8 mouse cellular contexts compared by ENCODE assay signal in the genomic region with DNA sequence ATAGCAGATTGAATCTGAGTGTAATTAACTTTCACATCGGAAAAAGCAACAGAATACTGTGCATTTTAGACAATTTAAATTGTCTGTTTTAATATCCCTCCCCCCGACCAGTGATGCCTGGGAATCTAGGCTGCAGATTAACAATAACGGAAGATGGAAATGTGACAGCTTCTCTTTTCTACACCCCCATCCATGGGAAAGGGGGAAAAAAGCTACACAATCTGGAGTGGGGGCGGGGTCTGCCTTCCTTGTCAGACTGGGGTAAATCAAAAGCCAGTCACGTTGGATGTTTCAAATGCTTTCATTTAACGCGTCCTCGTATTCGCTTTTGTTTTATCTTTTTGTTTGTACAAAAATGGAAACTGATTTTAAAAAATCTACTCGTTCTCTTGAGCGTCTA. TPM values are rescaled to one million over a fixed set of nuclear protein-coding genes. Genes with fewer than 3 reads are reported as not detected.
DNase-seq lines count a peak whose midpoint lies in the region; ATAC-seq and TF ChIP-seq lines count a peak whose summit lies in the region.

No protein-coding gene starts in this region.

- H3K36me3 ChIP-seq in forebrain, embryonic 12.5 days (replicated peaks): no peaks in the 10 kb centered on the region
- H3K36me3 ChIP-seq in kidney, embryonic 16.5 days (ENCODE audit: insufficient read depth, low read length): no peaks in the 10 kb centered on the region
- H3K36me3 ChIP-seq in lung, embryonic 14.5 days (ENCODE audit: insufficient read depth): no peaks in the 10 kb centered on the region

- no peaks in the 10 kb centered on the region for H3K9me3 ChIP-seq in forebrain, embryonic 12.5 days
- no peaks in the 10 kb centered on the region for H3K9me3 ChIP-seq in kidney, embryonic 16.5 days (ENCODE audit: low read length)
- H3K9me3 ChIP-seq in lung, embryonic 14.5 days (ENCODE audit: low read depth, low read length): no peaks in the 10 kb centered on the region

- peaks cover 5% of the 10 kb centered on the region; the same call in 1 of the 2 replicates for H3K27me3 ChIP-seq in forebrain, embryonic 12.5 days
- peaks cover 4% of the 10 kb centered on the region; the same call in 1 of the 2 replicates for H3K27me3 ChIP-seq in kidney, embryonic 16.5 days (ENCODE audit: insufficient read depth, low read length)
- peaks cover 31% of the 10 kb centered on the region for H3K27me3 ChIP-seq in lung, embryonic 14.5 days (ENCODE audit: insufficient read depth, low read length)

- H3K4me3 ChIP-seq in forebrain, embryonic 12.5 days (replicated peaks): peak overlapping the region; percentile 70
- peak overlapping the region; percentile 84 for H3K4me3 ChIP-seq in kidney, embryonic 16.5 days (ENCODE audit: low read length)
- peak overlapping the region; percentile 76 for H3K4me3 ChIP-seq in lung, embryonic 14.5 days (ENCODE audit: low read depth, low read length)

- peaks cover 7% of the 10 kb centered on the region; the same call in 1 of the 2 replicates for H3K4me1 ChIP-seq in forebrain, embryonic 12.5 days
- peaks cover 6% of the 10 kb centered on the region; the same call in 1 of the 2 replicates for H3K4me1 ChIP-seq in kidney, embryonic 16.5 days (ENCODE audit: insufficient read depth, low read length)
- no peaks in the 10 kb centered on the region for H3K4me1 ChIP-seq in lung, embryonic 14.5 days (ENCODE audit: insufficient read depth)

- H3K9ac ChIP-seq in forebrain, embryonic 12.5 days: peak overlapping the region; percentile 85
- no peak overlapping the region for H3K9ac ChIP-seq in kidney, embryonic 16.5 days (replicated peaks; ENCODE audit: low read length)
- no peak overlapping the region for H3K9ac ChIP-seq in lung, embryonic 14.5 days

- no peak for TF ChIP-seq CTCF in lung, embryonic 14.5 days (IDR thresholded peaks at IDR 0.05; ENCODE audit: low read depth)

- H3K4me2 ChIP-seq in forebrain, embryonic 12.5 days: peak overlapping the region; percentile 71
- peak overlapping the region; percentile 90 for H3K4me2 ChIP-seq in kidney, embryonic 16.5 days (replicated peaks; ENCODE audit: low read depth, low read length)
- peak overlapping the region; percentile 97 for H3K4me2 ChIP-seq in lung, embryonic 14.5 days

- peak; percentile 12 to 23 for DNase-seq in frontal cortex, postnatal 36 days (ENCODE audit: low spot score in 2 of 2)
- DNase-seq in frontal cortex, postnatal 25 days (ENCODE audit: low spot score in 2 of 2): no peak
- peak; percentile 13 to 28 for DNase-seq in adrenal gland, postnatal 36 days
- peak; percentile 37 for DNase-seq in lung, embryonic 14.5 days
- DNase-seq in right cerebral cortex, postnatal 4 days: peak; percentile 65

- no peak for ATAC-seq in forebrain, embryonic 12.5 days (ENCODE audit: low FRiP score)
- no peak for ATAC-seq in kidney, embryonic 16.5 days (ENCODE audit: low FRiP score, low TSS enrichment)
- ATAC-seq in lung, embryonic 14.5 days (ENCODE audit: insufficient read depth): no peak
- no peak for ATAC-seq in monocyte, adult 5-6 weeks (replicated peaks; ENCODE audit: insufficient number of reproducible peaks, low FRiP score, low TSS enrichment, poor library complexity, severe bottlenecking)

- H3K27ac ChIP-seq in forebrain, embryonic 12.5 days: peak overlapping the region; percentile 99
- H3K27ac ChIP-seq in kidney, embryonic 16.5 days (ENCODE audit: low read length): no peak overlapping the region
- H3K27ac ChIP-seq in lung, embryonic 14.5 days (ENCODE audit: low read depth): no peak overlapping the region

- WGBS in forebrain, embryonic 12.5 days: 1% methylated on average over 11 of the region's 11 CpGs
- WGBS in kidney, embryonic 16.5 days: 7% methylated on average over 11 of the region's 11 CpGs
- WGBS in lung, embryonic 14.5 days: 4% methylated on average over 11 of the region's 11 CpGs

RNA-seq across cellular contexts. Expression of gene Zswim5, which starts 1.3 kb away (rescaled TPM):
- 1 to 10 TPM; 3.6 to 5.1 TPM for total RNA-seq in adrenal gland, postnatal 36 days (2021)
- polyA plus RNA-seq in forebrain, embryonic 12.5 days (2016; fragmentation: Nextera tagmentation; extraction: Ambion mirVana): 12.0 and 13.3 TPM in 2 replicates
- polyA plus RNA-seq in kidney, embryonic 16.5 days (2015; fragmentation: Nextera tagmentation; extraction: Ambion mirVana): 1.6 and 2.1 TPM in 2 replicates
- 0.47 and 0.79 TPM in 2 replicates for polyA plus RNA-seq in lung, embryonic 14.5 days (2014; fragmentation: Nextera tagmentation; extraction: Ambion mirVana)
- total RNA-seq in monocyte, adult 5-6 weeks (2017): 0.10 to 0.19 TPM in 2 of 3 replicates, not detected in the other

RNA-seq across cellular contexts. Expression of gene Hpdl, which starts 57.0 kb away (rescaled TPM):
- 1 to 10 TPM; 1.9 to 2.6 TPM for total RNA-seq in adrenal gland, postnatal 36 days (2021)
- polyA plus RNA-seq in forebrain, embryonic 12.5 days (2016; fragmentation: Nextera tagmentation; extraction: Ambion mirVana): 0.96 and 1.6 TPM in 2 replicates
- 1.9 and 2.0 TPM in 2 replicates for polyA plus RNA-seq in kidney, embryonic 16.5 days (2015; fragmentation: Nextera tagmentation; extraction: Ambion mirVana)
- 0.71 and 0.91 TPM in 2 replicates for polyA plus RNA-seq in lung, embryonic 14.5 days (2014; fragmentation: Nextera tagmentation; extraction: Ambion mirVana)
- total RNA-seq in monocyte, adult 5-6 weeks (2017): not detected in 3 replicates

Comparison
In these comparisons a context has a peak if more than half of its experiments do, and no peak if none do; other contexts are left out.
1. DNase-seq: peak in frontal cortex, postnatal 36 days (2 of 2), adrenal gland, postnatal 36 days (2 of 2), lung, embryonic 14.5 days (single experiment) and right cerebral cortex, postnatal 4 days (single experiment); none in frontal cortex, postnatal 25 days (0 of 2).
2. Peak in every context shown above with its lines, with median percentiles within 50 percentile points of each other: H3K4me2 ChIP-seq and H3K4me3 ChIP-seq.